Mouse (Mus musculus) erythroblast, embryonic 14.5 days (primary cell): ENCODE data around the gene Speg. TPM values are rescaled to one million over a fixed set of nuclear protein-coding genes. Genes with fewer than 3 reads are reported as not detected.

ENCODE experiments used
- H3K27me3 ChIP-seq: 2 replicates; pipeline ENCODE4 v1.6.1; 2012; ENCODE audit warnings: inconsistent platforms; ENCODE audit not compliant: control insufficient read depth
- H3K36me3 ChIP-seq: 2 replicates; pipeline ENCODE4 v1.6.1; 2012; ENCODE audit warnings: mild to moderate bottlenecking, inconsistent platforms; ENCODE audit not compliant: control insufficient read depth
- H3K4me1 ChIP-seq: 2 replicates; pipeline ENCODE4 v1.6.1; 2012; ENCODE audit warnings: inconsistent platforms; ENCODE audit not compliant: control insufficient read depth
- H3K4me3 ChIP-seq: replicated peaks from 2 replicates; pipeline ENCODE3; 2012; ENCODE audit warnings: moderate library complexity, mild to moderate bottlenecking, inconsistent platforms
- H3K9me3 ChIP-seq: 2 replicates; pipeline ENCODE4 v1.6.1; 2012; ENCODE audit warnings: low read length, inconsistent platforms, mixed read lengths; ENCODE audit not compliant: control insufficient read depth
- GATA1 ChIP-seq: IDR thresholded peaks from 2 replicates; pipeline ENCODE4 v1.6.1; 2012; ENCODE audit warnings: low read length, inconsistent platforms, mixed read lengths
- TAL1 ChIP-seq: IDR thresholded peaks from 3 replicates; pipeline ENCODE4 v1.6.1; 2012; ENCODE audit warnings: low read length, inconsistent platforms, mixed read lengths
- polyA plus RNA-seq: library from polyadenylated mRNA; stranded (reverse); fragments of >175 nt; gene quantifications from 2 replicates; pipeline ENCODE4 v1.2.3, GENCODE M21; 2012

Gene Speg
- polyA plus RNA-seq, 1 experiment = 0.10 TPM

DNA sequence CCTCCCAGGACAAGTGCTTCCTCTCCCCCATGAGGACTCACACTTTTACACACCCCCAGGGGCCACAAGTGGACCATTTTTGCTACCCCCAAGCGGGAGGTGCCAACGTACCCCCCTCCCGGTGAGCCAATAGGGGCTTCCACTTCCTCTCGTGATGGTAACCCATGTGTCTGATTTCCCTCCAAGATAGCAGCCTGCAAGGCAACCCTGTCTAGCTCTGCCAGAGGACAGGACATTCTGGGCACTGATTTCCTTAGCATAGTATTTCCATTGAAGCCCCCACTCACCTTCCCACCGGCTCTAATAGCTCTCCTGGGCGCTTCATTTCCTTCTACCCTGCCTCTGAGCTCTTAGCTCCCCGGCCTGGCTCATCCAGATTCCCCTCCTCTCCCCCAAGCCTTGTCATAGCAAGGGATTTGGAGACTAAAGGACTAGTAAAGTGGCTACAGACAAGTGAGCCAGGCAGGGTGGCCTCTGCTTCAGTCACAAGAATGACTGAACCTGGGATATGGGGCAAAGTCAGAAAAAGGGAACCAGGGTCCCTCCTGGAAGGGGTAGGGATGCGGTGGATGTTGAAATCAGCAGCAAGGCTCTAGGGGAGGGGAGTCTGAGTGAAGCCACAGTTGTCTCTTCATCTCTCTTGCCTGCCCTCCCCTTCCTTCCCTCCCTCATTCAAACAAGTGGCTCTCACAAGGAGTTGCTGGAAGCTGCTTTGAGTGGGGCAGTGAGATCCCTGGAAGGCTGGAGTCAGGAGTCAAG, 74.5 kb downstream of the Speg start:
- H3K9me3 ChIP-seq = no peaks in the 10 kb centered on the region; the same call in 1 of the 2 replicates
- TF ChIP-seq GATA1 (no peak), TAL1 (no peak)
- H3K27me3 ChIP-seq = peaks cover 92% of the 10 kb centered on the region
- H3K36me3 ChIP-seq = no peaks in the 10 kb centered on the region
- H3K4me3 ChIP-seq = no peak overlapping the region
- H3K4me1 ChIP-seq = peaks cover 67% of the 10 kb centered on the region

DNA sequence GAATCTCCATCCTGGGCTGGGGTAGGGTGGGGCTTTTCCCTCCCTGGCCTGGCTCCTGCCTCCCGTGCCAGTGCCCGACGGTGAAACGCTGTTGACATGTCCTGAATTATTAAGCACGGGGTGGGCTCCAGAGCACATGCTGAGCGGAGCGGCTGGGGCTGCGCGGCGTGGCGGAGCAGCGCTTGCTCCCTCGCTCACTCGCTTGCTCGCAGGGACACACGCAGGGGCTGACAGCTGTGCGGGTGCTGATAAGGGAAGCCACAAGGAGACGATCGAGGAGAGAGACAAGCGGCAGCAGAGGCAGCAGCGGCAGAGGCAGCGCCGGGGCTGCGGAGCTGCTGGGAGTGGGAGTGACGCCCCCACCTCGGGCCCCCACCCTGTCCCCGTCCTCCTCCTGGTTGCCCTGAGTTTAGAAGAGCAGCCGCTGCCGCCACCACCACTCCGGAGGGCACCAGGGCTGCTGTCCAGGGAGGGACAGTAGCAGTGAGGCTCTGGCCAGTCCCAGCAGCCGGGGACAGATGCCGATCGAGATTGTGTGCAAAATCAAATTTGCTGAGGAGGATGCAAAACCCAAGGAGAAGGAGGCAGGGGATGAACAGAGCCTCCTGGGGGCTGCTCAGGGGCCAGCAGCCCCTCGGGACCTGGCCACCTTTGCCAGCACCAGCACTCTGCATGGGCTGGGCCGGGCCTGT, 75.4 kb downstream of the Speg start, which contains the start of gene Asic4:
Gene Asic4, plus strand, starts transcription at position 123 of the 692 bp plus-strand sequence.
- H3K9me3 ChIP-seq = no peaks in the 10 kb centered on the region; the same call in 1 of the 2 replicates
- peaks cover 58% of the 10 kb centered on the region for H3K4me1 ChIP-seq
- H3K27me3 ChIP-seq = peaks cover 98% of the 10 kb centered on the region
- TF ChIP-seq GATA1 (peak; percentile 18; the same call in 1 of the 2 replicates), TAL1 (peak; percentile 74)
- H3K4me3 ChIP-seq = peak within 1 kb of the TSS; percentile 36
- no peaks in the 10 kb centered on the region for H3K36me3 ChIP-seq

- H3K36me3 ChIP-seq = no peaks in the 10 kb centered on the region
- H3K4me3 ChIP-seq = no peak overlapping the region
- peaks cover 100% of the 10 kb centered on the region for H3K27me3 ChIP-seq
- TF ChIP-seq GATA1 (no peak), TAL1 (no peak)
- no peaks in the 10 kb centered on the region; the same call in 1 of the 2 replicates for H3K9me3 ChIP-seq
- H3K4me1 ChIP-seq = peaks cover 47% of the 10 kb centered on the region
Observed at GRCm38 (mm10) chr1:75451900-75452299, 76.8 kb downstream of the Speg start.

GRCm38 (mm10) chr1:75455433-75455832, 80.3 kb downstream of the Speg start:
- Histone ChIP-seq H3K4me3 (no peak overlapping the region), H3K9me3 (no peaks in the 10 kb centered on the region; the same call in 1 of the 2 replicates), H3K4me1 (peaks cover 36% of the 10 kb centered on the region), H3K27me3 (peaks cover 99% of the 10 kb centered on the region), H3K36me3 (no peaks in the 10 kb centered on the region)
- TF ChIP-seq TAL1 (no peak), GATA1 (no peak)

DNA sequence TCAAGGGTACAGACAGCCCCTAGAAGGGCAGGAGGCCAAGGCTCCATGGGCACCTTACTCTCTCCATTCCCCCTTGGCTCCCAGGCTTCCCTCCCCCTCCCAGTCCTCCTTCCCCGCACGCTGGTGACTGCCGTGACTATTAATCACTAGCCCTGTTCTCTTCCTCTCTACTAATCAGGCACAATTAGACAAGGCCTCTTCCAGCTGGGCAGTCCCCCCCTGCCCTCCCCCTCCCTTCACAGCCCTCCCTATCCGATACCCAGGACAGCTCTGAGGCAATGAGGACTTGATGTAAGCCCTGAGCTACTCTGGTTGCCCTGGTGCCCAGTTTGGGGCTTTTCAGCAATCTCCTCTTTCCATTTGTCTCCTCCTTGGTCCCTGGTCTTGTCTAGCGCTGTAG, 80.9 kb downstream of the Speg start:
- Histone ChIP-seq H3K36me3 (no peaks in the 10 kb centered on the region), H3K4me3 (no peak overlapping the region), H3K9me3 (no peaks in the 10 kb centered on the region; the same call in 1 of the 2 replicates), H3K27me3 (peaks cover 98% of the 10 kb centered on the region), H3K4me1 (peaks cover 31% of the 10 kb centered on the region)
- no peak for TF ChIP-seq GATA1
- TF ChIP-seq TAL1 = no peak

DNA sequence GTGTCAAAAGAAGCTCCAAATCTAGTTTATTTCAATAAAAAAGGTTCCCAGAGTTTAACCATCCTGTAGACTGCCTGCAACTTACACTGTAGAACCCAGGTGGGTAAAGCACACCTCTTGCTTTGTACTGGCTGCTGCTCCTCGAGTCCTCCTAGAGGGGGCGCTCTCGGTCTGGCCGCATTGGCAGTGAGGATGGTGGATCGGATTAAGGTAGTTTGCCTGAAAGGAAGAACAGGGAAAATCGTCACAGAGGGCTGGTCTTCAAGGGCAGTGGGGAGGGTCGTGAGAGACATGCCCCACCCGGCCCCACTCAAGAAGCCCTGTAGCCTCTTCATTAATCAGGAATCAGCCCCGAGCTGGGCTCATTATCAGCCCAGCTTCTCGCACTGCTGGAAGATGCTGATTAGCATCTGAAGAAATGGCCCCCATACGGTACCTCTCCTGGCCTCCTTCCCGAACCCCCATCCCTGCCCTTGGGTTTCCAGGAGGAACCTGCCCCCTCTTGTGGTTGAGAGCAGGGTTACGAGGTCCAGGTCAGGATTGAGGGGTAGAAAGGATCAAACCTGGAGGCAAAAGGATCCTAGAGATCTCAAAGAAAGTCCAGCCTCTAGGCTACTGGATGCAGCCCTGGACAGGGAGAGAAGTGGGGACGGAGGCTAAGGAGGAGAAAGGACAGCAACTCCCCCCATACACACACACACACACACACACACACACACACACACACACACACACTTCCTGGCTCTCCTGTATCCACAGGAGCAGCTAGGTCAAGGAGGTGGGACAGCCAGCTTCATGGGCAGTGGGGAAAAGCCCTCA, 81.9 kb downstream of the Speg start:
- TF ChIP-seq TAL1 (no peak), GATA1 (no peak)
- H3K36me3 ChIP-seq = no peaks in the 10 kb centered on the region; the same call in 1 of the 2 replicates
- H3K27me3 ChIP-seq = peaks cover 95% of the 10 kb centered on the region
- peaks cover 3% of the 10 kb centered on the region; the same call in 1 of the 2 replicates for H3K9me3 ChIP-seq
- no peak overlapping the region for H3K4me3 ChIP-seq
- H3K4me1 ChIP-seq = peaks cover 33% of the 10 kb centered on the region

DNA sequence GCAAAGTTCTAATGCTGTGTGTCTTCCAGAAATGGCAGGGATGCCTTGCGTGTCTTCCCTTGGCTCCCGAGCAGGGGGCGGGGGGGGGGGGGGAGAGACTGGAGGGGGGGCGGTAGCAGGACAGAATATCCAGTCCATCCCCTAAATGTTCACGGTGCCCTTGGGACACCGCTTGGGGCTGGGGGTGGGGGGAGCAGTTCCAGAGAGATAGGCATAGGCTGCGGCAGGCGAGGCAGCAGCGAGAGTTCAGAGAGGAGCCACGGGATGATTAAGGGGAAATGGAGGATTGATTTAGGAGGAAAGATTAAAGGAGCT, 82.6 kb downstream of the Speg start:
- H3K4me1 ChIP-seq = peaks cover 40% of the 10 kb centered on the region

GRCm38 (mm10) chr1:75458025-75458788, 83.1 kb downstream of the Speg start:
- H3K4me1 ChIP-seq = peaks cover 46% of the 10 kb centered on the region
- no peaks in the 10 kb centered on the region; the same call in 1 of the 2 replicates for H3K36me3 ChIP-seq
- H3K9me3 ChIP-seq = peaks cover 3% of the 10 kb centered on the region; the same call in 1 of the 2 replicates
- peak overlapping the region; percentile 23 for H3K4me3 ChIP-seq
- H3K27me3 ChIP-seq = peaks cover 83% of the 10 kb centered on the region
- TF ChIP-seq GATA1 (no peak), TAL1 (no peak)

More for the DNA sequence above, 82.6 kb downstream of the Speg start:
- no peak overlapping the region for H3K4me3 ChIP-seq
- no peaks in the 10 kb centered on the region; the same call in 1 of the 2 replicates for H3K36me3 ChIP-seq
- TF ChIP-seq TAL1 (no peak), GATA1 (no peak)
- peaks cover 3% of the 10 kb centered on the region; the same call in 1 of the 2 replicates for H3K9me3 ChIP-seq
- H3K27me3 ChIP-seq = peaks cover 88% of the 10 kb centered on the region
